Mouse (Mus musculus): ENCODE measurements around the gene Cacna1s.

GRCm38 (mm10) chr1:136134547-136134946, 82.0 kb downstream of the Cacna1s start:
- TF ChIP-seq POLR2A (IDR thresholded peaks at IDR 0.05; ENCODE audit: insufficient read depth, low read depth, low read length) (no peak), CTCF (IDR thresholded peaks at IDR 0.05; ENCODE audit: insufficient read depth, low read depth, low read length) (no peak)
